Comparison of ENCODE assay signal across 9 mouse cellular contexts in the genomic region with DNA sequence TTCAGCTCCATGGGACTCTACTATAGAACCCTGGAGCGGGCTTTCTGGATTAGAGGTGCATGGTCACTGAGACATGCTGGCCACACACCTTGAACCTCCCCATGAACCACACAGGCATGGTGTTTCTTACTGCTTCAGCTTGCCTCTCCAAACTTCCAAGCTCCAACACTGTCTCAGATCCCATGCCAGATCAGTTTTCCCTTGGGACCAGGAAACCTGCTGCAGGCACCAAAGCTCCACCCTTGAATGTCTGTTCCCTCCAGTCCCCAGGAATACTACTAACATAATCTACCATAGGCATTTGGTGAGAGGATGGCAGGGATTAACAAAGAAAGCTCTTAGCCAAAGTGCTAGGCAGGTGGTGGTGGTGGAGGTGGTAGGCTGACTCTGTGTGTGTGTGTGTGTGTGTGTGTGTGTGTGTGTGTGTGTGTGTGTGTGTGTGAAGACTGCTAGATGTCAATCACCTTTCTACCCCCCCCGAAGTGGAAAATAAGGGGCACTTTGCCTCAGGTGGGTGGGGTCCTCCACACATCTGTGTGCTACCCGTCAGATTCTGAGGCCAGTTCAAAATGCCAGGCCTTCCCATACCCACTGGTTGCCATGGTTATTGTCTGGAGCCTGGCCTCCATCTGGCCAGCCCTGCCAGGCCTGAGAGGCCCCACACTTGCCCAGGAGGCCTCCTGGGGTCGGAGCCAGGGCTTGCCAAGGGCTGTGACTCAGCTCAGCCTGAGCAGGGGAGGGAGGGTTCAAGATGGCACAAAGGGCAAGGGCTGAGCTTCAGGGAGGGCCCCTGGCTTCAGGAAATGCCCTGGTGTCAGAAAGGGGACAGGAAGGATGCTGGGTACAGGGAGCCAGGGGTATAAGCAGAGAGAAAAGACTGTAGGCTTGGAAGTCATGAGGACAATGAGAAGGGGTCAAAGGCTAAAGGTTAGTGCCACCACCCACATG. TPM values are rescaled to one million over a fixed set of nuclear protein-coding genes. Genes with fewer than 3 reads are reported as not detected.
A peak's percentile ranks its signal among the peaks of the same experiment; 100 is the strongest.
DNase-seq lines count a peak whose midpoint lies in the region; ATAC-seq lines count a peak whose summit lies in the region.
"Had no signal": no experiment of that assay in that cellular context is flagged by ENCODE, and none has a peak within 500 bp of the region (broad histone marks: within the 10 kb centered on the region; RNA-seq: fewer than 3 reads in every experiment).

No protein-coding gene starts in this region.

- WGBS in forebrain, embryonic 14.5 days: 72% methylated on average over 4 of the region's 4 CpGs
- WGBS in forebrain, embryonic 11.5 days: 63% methylated on average over 4 of the region's 4 CpGs
- WGBS in midbrain, embryonic 13.5 days: 58% methylated on average over 4 of the region's 4 CpGs
- WGBS in midbrain, embryonic 11.5 days: 69% methylated on average over 4 of the region's 4 CpGs

- no peak overlapping the region for H3K4me3 ChIP-seq in forebrain, embryonic 14.5 days (ENCODE audit: low read depth, low read length)
- H3K4me3 ChIP-seq in forebrain, embryonic 11.5 days (ENCODE audit: low read depth, low read length): no peak overlapping the region
- no peak overlapping the region for H3K4me3 ChIP-seq in midbrain, embryonic 13.5 days (replicated peaks)
- no peak overlapping the region for H3K4me3 ChIP-seq in midbrain, embryonic 11.5 days (ENCODE audit: low read depth, low read length)
- H3K4me3 ChIP-seq: embryonic facial prominence, embryonic 13.5 days had no signal

- ATAC-seq in forebrain, embryonic 14.5 days: no peak
- no peak for ATAC-seq in forebrain, embryonic 11.5 days (replicated peaks; ENCODE audit: low FRiP score)
- ATAC-seq in midbrain, embryonic 13.5 days: 0 out of 2 replicates have a peak, but pooled peaks have one; percentile 45
- no peak for ATAC-seq in midbrain, embryonic 11.5 days (ENCODE audit: low FRiP score)

- H3K4me1 ChIP-seq in forebrain, embryonic 14.5 days (ENCODE audit: control insufficient read depth, insufficient read depth, low read length): no peaks in the 10 kb centered on the region; the same call in 1 of the 2 replicates
- no peaks in the 10 kb centered on the region; the same call in 1 of the 2 replicates for H3K4me1 ChIP-seq in forebrain, embryonic 11.5 days (replicated peaks; ENCODE audit: control insufficient read depth, insufficient read depth, low read length)
- peaks cover 5% of the 10 kb centered on the region for H3K4me1 ChIP-seq in midbrain, embryonic 13.5 days (replicated peaks)
- peaks cover 3% of the 10 kb centered on the region; the same call in 1 of the 2 replicates for H3K4me1 ChIP-seq in midbrain, embryonic 11.5 days (ENCODE audit: control insufficient read depth, insufficient read depth, low read length)
- H3K4me1 ChIP-seq: embryonic facial prominence, embryonic 13.5 days had no signal

- 0 out of 2 replicates have a peak overlapping the region, but pooled peaks have one; percentile 2 for H3K9ac ChIP-seq in forebrain, embryonic 14.5 days (ENCODE audit: low read length)
- H3K9ac ChIP-seq in forebrain, embryonic 11.5 days (ENCODE audit: low read length): no peak overlapping the region
- H3K9ac ChIP-seq in midbrain, embryonic 13.5 days (replicated peaks): peak overlapping the region; percentile 56; the same call in 1 of the 2 replicates
- H3K9ac ChIP-seq in midbrain, embryonic 11.5 days (ENCODE audit: low read length): no peak overlapping the region
- H3K9ac ChIP-seq: embryonic facial prominence, embryonic 13.5 days had no signal

- H3K4me2 ChIP-seq in forebrain, embryonic 14.5 days (ENCODE audit: low read length): no peak overlapping the region
- no peak overlapping the region for H3K4me2 ChIP-seq in forebrain, embryonic 11.5 days (ENCODE audit: low read depth, low read length, severe bottlenecking)
- no peak overlapping the region for H3K4me2 ChIP-seq in midbrain, embryonic 13.5 days (replicated peaks)
- H3K4me2 ChIP-seq in midbrain, embryonic 11.5 days: no peak overlapping the region
- H3K4me2 ChIP-seq: embryonic facial prominence, embryonic 13.5 days had no signal

- DNase-seq in forebrain, embryonic 14.5 days (ENCODE audit: low spot score): peak; percentile 49
- no peak for DNase-seq in forebrain, embryonic 11.5 days (ENCODE audit: low spot score)
- DNase-seq in midbrain, embryonic 11.5 days (ENCODE audit: low spot score, missing footprints): no peak
- peak; percentile 89 to 90 for DNase-seq in cerebellum, postnatal 14 days
- peak; percentile 81 to 82 for DNase-seq in kidney, postnatal 36 days
- DNase-seq in spleen, postnatal 14 days (ENCODE audit: low spot score in 2 of 2): peak; percentile 27 to 37
- DNase-seq in embryo, embryonic 11 days: no peak

- H3K9me3 ChIP-seq in forebrain, embryonic 14.5 days (replicated peaks; ENCODE audit: control insufficient read depth, low read length): no peaks in the 10 kb centered on the region
- H3K9me3 ChIP-seq in forebrain, embryonic 11.5 days (ENCODE audit: control insufficient read depth, low read length): no peaks in the 10 kb centered on the region
- H3K9me3 ChIP-seq in midbrain, embryonic 13.5 days: no peaks in the 10 kb centered on the region
- H3K9me3 ChIP-seq in midbrain, embryonic 11.5 days (ENCODE audit: control insufficient read depth, low read length): no peaks in the 10 kb centered on the region
- H3K9me3 ChIP-seq: embryonic facial prominence, embryonic 13.5 days had no signal

- no peak overlapping the region for H3K27ac ChIP-seq in forebrain, embryonic 14.5 days (ENCODE audit: low read depth, low read length)
- no peak overlapping the region for H3K27ac ChIP-seq in forebrain, embryonic 11.5 days (ENCODE audit: low read depth, low read length)
- H3K27ac ChIP-seq in midbrain, embryonic 13.5 days: no peak overlapping the region
- no peak overlapping the region for H3K27ac ChIP-seq in midbrain, embryonic 11.5 days (ENCODE audit: low read depth, low read length)
- H3K27ac ChIP-seq: embryonic facial prominence, embryonic 13.5 days had no signal

- H3K36me3 ChIP-seq in forebrain, embryonic 14.5 days (ENCODE audit: control insufficient read depth, insufficient read depth, low read length): no peaks in the 10 kb centered on the region
- H3K36me3 ChIP-seq in forebrain, embryonic 11.5 days (ENCODE audit: control insufficient read depth, insufficient read depth, low read length): no peaks in the 10 kb centered on the region
- H3K36me3 ChIP-seq in midbrain, embryonic 13.5 days: no peaks in the 10 kb centered on the region
- H3K36me3 ChIP-seq in midbrain, embryonic 11.5 days (ENCODE audit: control insufficient read depth, insufficient read depth, low read length): no peaks in the 10 kb centered on the region

- no peaks in the 10 kb centered on the region for H3K27me3 ChIP-seq in forebrain, embryonic 14.5 days (replicated peaks; ENCODE audit: control insufficient read depth, insufficient read depth, low read length)
- no peaks in the 10 kb centered on the region for H3K27me3 ChIP-seq in forebrain, embryonic 11.5 days (ENCODE audit: control insufficient read depth, insufficient read depth, low read length)
- no peaks in the 10 kb centered on the region for H3K27me3 ChIP-seq in midbrain, embryonic 13.5 days
- no peaks in the 10 kb centered on the region for H3K27me3 ChIP-seq in midbrain, embryonic 11.5 days (ENCODE audit: control insufficient read depth, insufficient read depth, low read length)
- H3K27me3 ChIP-seq: embryonic facial prominence, embryonic 13.5 days had no signal

RNA-seq across cellular contexts. Expression of a gene that starts 25.2 kb away (rescaled TPM):
- polyA plus RNA-seq in forebrain, embryonic 14.5 days (2014; fragmentation: Nextera tagmentation; extraction: Ambion mirVana): 0.20 and 0.23 TPM in 2 replicates
- 0.29 and 0.55 TPM in 2 replicates for polyA plus RNA-seq in forebrain, embryonic 11.5 days (2014; fragmentation: Nextera tagmentation; extraction: Ambion mirVana)
- polyA plus RNA-seq in midbrain, embryonic 13.5 days (2015; fragmentation: Nextera tagmentation; extraction: Ambion mirVana): 0.31 and 0.32 TPM in 2 replicates
- polyA plus RNA-seq in midbrain, embryonic 11.5 days (2014; fragmentation: Nextera tagmentation; extraction: Ambion mirVana): 0.20 and 0.22 TPM in 2 replicates

Comparison
In these comparisons a context has a peak if more than half of its experiments do, and no peak if none do; other contexts are left out.
1. DNase-seq: peak in forebrain, embryonic 14.5 days (single experiment), cerebellum, postnatal 14 days (2 of 2), kidney, postnatal 36 days (2 of 2) and spleen, postnatal 14 days (2 of 2); none in forebrain, embryonic 11.5 days (single experiment), midbrain, embryonic 11.5 days (single experiment) and embryo, embryonic 11 days (single experiment).
2. H3K9ac ChIP-seq: peak in forebrain, embryonic 14.5 days (single experiment) and midbrain, embryonic 13.5 days (single experiment); none in forebrain, embryonic 11.5 days (single experiment) and midbrain, embryonic 11.5 days (single experiment).